Mouse (Mus musculus) megakaryocyte, embryonic 14.5 days (primary cell): ENCODE measurements at regions not wholly inside any gene's neighbourhood (a gene's known extent, or its start where the extent isn't known, plus 50 kb on each side); places are given as distances from the start of the nearest gene placed in this dataset.

Experiments
- H3K27me3 ChIP-seq: replicated peaks from 2 replicates; pipeline ENCODE3; 2012; ENCODE audit warnings: inconsistent platforms
- H3K36me3 ChIP-seq: replicated peaks from 2 replicates; pipeline ENCODE3; 2012; ENCODE audit warnings: low read length, inconsistent platforms, mixed read lengths
- H3K4me1 ChIP-seq: 2 replicates; pipeline ENCODE4 v1.6.1; 2012; ENCODE audit warnings: inconsistent platforms
- H3K4me3 ChIP-seq: replicated peaks from 2 replicates; pipeline ENCODE3; 2012; ENCODE audit warnings: moderate library complexity, mild to moderate bottlenecking, inconsistent platforms
- H3K9me3 ChIP-seq: 2 replicates; pipeline ENCODE4 v1.6.1; 2012; ENCODE audit warnings: inconsistent platforms
- FLI1 ChIP-seq: IDR thresholded peaks from 2 replicates; pipeline ENCODE4 v1.6.1; 2012; ENCODE audit warnings: low read length, inconsistent platforms, mixed read lengths
- GATA1 ChIP-seq: IDR thresholded peaks from 3 replicates; pipeline ENCODE4 v1.6.1; 2012; ENCODE audit warnings: mixed read lengths, low read length, inconsistent platforms, borderline replicate concordance

DNA sequence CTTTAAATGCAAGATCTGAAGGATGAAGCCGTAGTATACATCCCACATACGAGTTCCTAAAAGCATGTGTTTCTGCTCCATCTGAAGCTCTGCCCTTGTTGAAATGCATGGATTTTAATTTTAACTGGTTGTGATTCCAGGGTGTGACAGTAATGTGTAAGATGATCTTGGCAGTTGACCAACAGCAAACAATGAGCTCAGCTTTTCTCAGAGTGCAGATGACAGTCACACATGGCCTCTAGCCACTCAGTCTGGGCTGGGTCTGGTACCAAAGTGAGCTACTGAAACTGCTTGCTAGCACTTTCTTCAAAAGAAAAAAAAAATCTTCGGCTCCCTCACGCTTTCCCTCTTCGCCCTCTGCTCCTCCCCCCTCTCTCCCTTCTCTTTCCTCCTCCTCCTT, 138.0 kb upstream of the Ctbp2 start:
- H3K4me3 ChIP-seq: no peak overlapping the region
- no peaks in the 10 kb centered on the region for H3K9me3 ChIP-seq
- no peaks in the 10 kb centered on the region for H3K36me3 ChIP-seq
- H3K4me1 ChIP-seq: no peaks in the 10 kb centered on the region
- TF ChIP-seq FLI1: no peak
- TF ChIP-seq GATA1: no peak
- no peaks in the 10 kb centered on the region for H3K27me3 ChIP-seq

DNA sequence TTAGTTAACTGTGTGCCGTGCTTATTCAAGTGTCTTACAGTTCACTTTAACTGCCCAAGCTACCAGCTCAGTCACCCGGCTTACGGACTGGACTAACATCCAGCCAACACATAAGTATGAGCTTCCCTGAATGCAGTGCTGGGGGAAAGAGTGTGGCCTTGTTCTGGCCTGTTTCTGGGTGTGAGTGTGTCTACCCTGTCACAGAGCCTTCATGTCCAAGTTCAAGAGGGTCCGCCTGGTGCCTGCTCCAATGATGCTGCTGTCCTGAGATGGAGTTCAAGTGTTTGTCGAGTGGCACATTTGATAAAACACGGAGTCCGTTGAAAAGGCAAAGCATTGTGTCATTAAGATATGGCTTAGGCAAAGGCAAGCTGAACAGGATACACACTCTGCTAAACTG, 135.0 kb upstream of the Ctbp2 start:
- Histone ChIP-seq H3K9me3 (no peaks in the 10 kb centered on the region), H3K27me3 (no peaks in the 10 kb centered on the region), H3K4me3 (no peak overlapping the region), H3K36me3 (no peaks in the 10 kb centered on the region), H3K4me1 (no peaks in the 10 kb centered on the region)
- TF ChIP-seq GATA1: no peak
- TF ChIP-seq FLI1: no peak

DNA sequence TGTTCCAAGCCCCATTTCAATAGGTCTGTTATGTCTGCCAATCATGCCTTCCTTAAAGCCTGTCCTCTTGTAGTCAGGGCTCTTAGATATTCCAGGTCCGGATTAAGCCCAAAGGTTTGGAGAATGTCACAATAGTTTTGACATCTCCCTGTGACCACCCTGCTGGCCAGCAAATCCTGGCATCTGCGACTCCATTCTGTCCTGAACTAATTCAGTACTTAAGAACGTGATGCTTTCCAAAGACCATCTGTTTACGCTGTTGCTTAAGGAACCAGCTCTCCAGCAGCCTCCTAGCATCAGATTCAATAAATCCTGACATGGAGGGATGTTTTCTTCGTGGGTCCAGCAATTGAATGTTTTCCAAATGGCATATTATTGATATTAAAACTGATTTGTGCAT, 132.7 kb upstream of the Ctbp2 start:
- no peaks in the 10 kb centered on the region for H3K4me1 ChIP-seq
- H3K27me3 ChIP-seq: peaks cover under 1% of the 10 kb centered on the region
- H3K36me3 ChIP-seq: no peaks in the 10 kb centered on the region
- H3K9me3 ChIP-seq: no peaks in the 10 kb centered on the region
- no peak overlapping the region for H3K4me3 ChIP-seq
- TF ChIP-seq FLI1 (no peak), GATA1 (no peak)

DNA sequence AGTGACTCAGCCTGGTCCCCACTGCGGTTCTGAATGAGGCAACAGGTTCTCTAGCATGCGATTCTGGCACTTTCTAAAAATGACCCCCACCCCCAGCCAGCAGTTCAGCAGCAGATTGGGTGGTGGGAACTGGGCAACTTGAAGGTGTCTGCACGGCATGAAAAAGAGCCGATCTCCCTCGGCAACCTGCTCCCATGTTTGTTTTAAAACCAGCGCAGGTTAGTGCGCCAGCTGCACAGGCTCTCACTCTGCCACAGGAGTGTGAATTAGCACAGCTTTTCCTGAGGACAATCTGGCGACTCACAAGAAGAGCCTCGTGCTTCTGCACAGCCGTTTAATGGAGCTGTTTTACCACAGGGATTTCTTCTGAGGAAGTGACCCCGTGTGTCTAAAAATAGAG, 120.4 kb upstream of the Ctbp2 start:
- H3K4me3 ChIP-seq: no peak overlapping the region
- no peaks in the 10 kb centered on the region for H3K36me3 ChIP-seq
- no peaks in the 10 kb centered on the region for H3K4me1 ChIP-seq
- TF ChIP-seq GATA1 (no peak), FLI1 (no peak)
- peaks cover 8% of the 10 kb centered on the region for H3K27me3 ChIP-seq
- H3K9me3 ChIP-seq: no peaks in the 10 kb centered on the region

DNA sequence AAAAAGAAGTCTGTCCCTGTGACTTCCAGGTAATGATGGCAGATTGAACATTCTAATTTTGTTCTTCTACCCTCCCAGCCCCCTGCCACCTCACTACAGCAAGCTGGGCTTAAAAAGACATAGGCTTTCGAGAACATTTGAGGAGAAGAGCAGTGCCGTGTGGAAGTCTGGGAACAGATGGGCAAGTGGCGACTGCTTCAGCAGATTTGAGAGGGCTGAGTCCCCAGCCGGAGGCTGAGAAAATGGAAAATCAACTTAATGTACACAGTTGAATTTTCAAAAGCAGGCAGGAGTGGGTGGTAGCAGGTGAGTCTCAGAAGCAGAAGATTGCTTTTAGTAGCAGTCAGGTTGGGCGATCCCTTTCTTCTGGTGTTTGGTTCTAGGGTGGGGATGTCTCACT, 110.2 kb upstream of the Ctbp2 start:
- no peak overlapping the region for H3K4me3 ChIP-seq
- H3K36me3 ChIP-seq: no peaks in the 10 kb centered on the region
- H3K4me1 ChIP-seq: no peaks in the 10 kb centered on the region
- TF ChIP-seq FLI1 (no peak), GATA1 (no peak)
- H3K27me3 ChIP-seq: peaks cover 14% of the 10 kb centered on the region
- H3K9me3 ChIP-seq: no peaks in the 10 kb centered on the region

DNA sequence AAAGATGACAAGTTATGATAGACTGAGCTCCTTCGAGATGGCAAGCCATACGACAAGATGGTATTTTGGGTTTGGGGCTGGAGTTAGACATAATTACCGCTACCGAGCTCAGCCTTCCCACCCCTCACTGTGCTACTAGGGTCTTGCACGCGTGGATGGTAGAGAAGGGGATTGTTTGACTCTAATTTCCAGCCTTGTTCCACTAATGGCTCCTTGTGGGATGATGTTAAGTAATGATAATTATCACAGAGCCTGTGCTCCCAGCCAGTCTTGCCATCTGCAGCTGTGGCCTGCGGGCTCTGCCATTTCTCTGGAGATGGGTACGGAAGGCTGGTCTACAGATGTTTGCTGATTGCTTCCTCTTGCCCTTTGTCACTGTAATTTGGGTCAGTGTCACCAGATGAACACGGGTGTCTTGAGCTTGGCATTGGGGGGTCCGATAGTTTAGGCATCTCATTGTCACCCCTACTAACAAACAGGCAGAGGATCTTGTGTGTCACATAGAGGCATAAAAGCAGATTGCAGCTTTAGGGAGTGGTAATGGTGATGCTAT, 108.8 kb upstream of the Ctbp2 start:
- H3K9me3 ChIP-seq: no peaks in the 10 kb centered on the region
- no peak for TF ChIP-seq GATA1
- TF ChIP-seq FLI1: no peak
- peaks cover 14% of the 10 kb centered on the region for H3K27me3 ChIP-seq
- H3K36me3 ChIP-seq: no peaks in the 10 kb centered on the region
- no peaks in the 10 kb centered on the region for H3K4me1 ChIP-seq
- H3K4me3 ChIP-seq: no peak overlapping the region

DNA sequence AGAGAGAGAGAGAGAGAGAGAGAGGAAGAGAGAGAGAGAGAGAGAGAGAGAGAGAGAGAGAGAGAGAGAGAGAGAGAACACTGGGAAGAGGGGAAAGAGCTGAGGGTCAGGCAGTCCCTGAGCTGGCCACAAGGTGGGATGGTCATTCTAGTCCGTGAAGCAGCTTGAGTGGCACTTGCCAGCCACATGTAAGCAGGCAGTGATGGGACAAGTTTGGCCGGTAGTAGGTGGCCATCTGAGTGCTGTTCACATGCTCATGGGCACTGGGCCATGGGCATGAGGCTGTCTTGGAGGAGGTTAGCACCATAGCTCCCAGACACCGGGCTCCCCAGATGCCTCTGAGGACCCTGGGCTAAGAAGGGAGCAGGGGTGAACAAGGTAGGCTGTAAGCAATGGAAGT, 106.7 kb upstream of the Ctbp2 start:
- TF ChIP-seq FLI1 (no peak), GATA1 (no peak)
- H3K27me3 ChIP-seq: peaks cover 25% of the 10 kb centered on the region
- no peak overlapping the region for H3K4me3 ChIP-seq
- no peaks in the 10 kb centered on the region for H3K9me3 ChIP-seq
- H3K4me1 ChIP-seq: no peaks in the 10 kb centered on the region
- H3K36me3 ChIP-seq: no peaks in the 10 kb centered on the region

DNA sequence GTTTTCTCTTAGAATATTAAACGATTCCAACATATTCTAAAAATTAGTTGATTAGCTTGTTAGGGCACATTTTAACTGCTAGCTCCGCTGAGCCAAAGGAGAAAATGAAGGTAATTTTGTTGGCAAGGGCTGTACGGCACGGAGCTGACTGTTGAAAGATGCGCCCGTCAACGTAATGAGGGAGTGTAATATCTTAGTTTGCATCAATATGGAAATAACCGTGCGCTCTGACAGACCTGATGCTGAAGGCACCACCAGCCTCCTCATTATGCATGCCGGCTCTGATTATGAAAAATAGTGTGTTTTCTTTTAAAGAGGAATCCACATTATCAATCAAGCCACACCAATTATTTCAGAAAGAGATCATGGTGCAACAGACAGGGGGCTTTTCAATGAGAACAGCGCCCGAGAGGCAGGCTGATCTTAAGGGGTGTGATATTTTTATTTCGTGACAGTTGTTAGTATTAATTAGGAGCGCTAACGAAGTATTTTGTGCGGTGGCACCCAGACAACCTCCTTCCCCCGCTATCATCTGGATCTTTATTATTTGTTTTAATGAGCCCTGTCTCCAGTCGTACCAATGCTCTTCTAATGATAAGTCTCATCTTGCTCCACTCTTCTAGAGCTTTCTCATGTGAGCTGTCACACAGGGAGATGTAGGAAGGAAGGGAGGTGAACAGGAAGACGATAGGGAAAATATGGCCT, 99.9 kb upstream of the Ctbp2 start:
- TF ChIP-seq FLI1: no peak
- no peak for TF ChIP-seq GATA1
- Histone ChIP-seq H3K36me3 (no peaks in the 10 kb centered on the region), H3K9me3 (peaks cover 11% of the 10 kb centered on the region), H3K4me1 (no peaks in the 10 kb centered on the region), H3K27me3 (peaks cover 13% of the 10 kb centered on the region), H3K4me3 (no peak overlapping the region)

DNA sequence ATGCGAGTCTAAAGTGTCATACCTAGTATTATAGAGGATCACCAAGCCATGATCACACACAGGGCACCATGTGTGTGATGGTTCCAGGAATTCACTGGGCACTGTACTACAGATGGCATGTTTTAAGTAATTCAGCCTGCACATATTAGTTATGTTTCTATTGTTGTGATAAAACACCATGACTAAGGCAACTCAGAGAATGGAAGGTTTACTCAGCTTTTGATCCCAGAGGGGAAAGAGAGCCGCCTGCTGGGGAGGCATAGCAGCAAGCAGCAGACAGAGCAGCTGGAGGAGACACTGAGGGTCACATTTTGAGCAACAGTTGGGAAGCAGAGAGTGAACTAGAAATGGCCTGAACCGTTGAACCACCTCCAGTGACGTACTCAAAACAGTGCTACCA, 88.2 kb upstream of the Ctbp2 start:
- TF ChIP-seq FLI1 (no peak), GATA1 (no peak)
- H3K27me3 ChIP-seq: peaks cover 2% of the 10 kb centered on the region

DNA sequence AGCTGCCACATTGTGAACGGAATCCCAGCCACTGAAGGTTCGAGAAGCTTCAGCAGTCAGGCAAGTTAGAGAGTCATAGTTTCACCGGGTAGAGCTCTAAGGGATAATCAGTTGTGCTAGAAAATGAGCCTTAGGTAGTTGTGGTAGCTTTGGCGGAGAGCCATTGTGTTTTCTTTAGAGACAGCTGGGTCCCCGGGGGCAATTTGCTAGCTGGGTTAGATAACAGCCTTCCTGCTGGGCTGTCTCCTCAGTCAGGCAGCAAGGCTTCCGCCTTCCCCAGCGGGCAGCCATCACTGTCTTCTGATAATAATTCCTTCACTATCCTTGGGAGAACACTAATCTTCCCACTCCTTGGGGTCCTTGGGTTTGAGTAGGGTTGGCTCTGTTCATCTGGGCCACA, 81.5 kb upstream of the Ctbp2 start:
- H3K27me3 ChIP-seq: peaks cover 31% of the 10 kb centered on the region
- no peaks in the 10 kb centered on the region for H3K9me3 ChIP-seq

More for the DNA sequence above, 88.2 kb upstream of the Ctbp2 start:
- Histone ChIP-seq H3K4me1 (no peaks in the 10 kb centered on the region), H3K9me3 (no peaks in the 10 kb centered on the region; the same call in 1 of the 2 replicates), H3K36me3 (no peaks in the 10 kb centered on the region), H3K4me3 (no peak overlapping the region)

More for the DNA sequence above, 81.5 kb upstream of the Ctbp2 start:
- no peaks in the 10 kb centered on the region for H3K36me3 ChIP-seq
- H3K4me3 ChIP-seq: no peak overlapping the region
- H3K4me1 ChIP-seq: peaks cover 14% of the 10 kb centered on the region
- TF ChIP-seq FLI1 (no peak), GATA1 (no peak)
